Mouse (Mus musculus) fat pad, adult 2 months (tissue): ENCODE measurements around the gene Paqr9.

Experiments
- DNase-seq: peaks from one replicate; pipeline ENCODE4 v3.0.0-alpha.2; 2011; ENCODE audit warnings: low read depth, low spot score; ENCODE audit errors: extremely low read depth

The Paqr9 gene

GRCm38 (mm10) chr9:95574116-95574515, 14.7 kb downstream of the Paqr9 start:
- no peak for DNase-seq

- no peak for DNase-seq
These were observed 18.0 kb downstream of the Paqr9 start for GRCm38 (mm10) chr9:95577502-95577901.

GRCm38 (mm10) chr9:95578366-95578895, 19.0 kb downstream of the Paqr9 start:
- no peak for DNase-seq

GRCm38 (mm10) chr9:95581021-95581757, 21.7 kb downstream of the Paqr9 start:
- no peak for DNase-seq

GRCm38 (mm10) chr9:95581758-95582515, 22.5 kb downstream of the Paqr9 start:
- DNase-seq = no peak

GRCm38 (mm10) chr9:95582555-95582954, 23.1 kb downstream of the Paqr9 start:
- no peak for DNase-seq

DNA sequence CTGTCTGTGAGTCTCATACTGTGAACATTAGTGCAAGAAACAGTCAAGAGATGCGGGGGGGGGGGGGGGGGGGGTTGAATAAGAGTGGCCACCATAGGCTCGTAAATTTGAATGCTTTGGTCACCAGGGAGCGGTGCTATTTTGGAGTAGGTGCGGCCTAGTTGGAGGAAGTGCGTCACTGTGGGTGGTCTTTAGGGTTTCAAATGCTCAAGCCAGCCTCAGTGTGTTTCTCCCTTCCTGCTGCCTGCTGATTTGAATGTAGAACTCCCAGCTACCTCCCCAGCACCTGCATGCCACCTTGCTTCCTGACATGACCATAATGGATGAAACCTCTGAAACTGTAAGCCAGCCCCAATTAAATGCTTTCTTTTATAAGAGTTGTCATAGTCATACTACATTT, 26.6 kb downstream of the Paqr9 start:
- DNase-seq = no peak

DNA sequence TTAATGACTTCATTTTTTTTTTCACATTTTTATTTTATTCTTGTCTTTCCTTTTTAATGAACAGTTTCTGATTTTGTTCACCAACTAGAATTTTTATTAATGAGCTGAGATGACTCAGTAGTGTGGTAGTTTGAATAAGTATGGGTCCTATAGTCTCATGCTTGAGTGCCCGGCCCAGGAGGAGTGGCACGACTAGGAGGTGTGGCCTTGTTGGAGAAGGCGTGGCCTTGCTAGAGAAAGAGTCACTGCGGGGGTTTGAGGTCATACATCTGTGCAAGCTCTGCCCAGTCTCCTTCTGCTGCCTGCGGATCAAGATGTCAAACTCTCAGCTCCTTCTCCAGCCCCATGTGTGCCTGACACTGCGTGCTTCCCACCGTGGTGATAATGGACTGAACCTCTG, 28.6 kb downstream of the Paqr9 start:
- DNase-seq = no peak

GRCm38 (mm10) chr9:95594291-95594690, 34.8 kb downstream of the Paqr9 start:
- no peak for DNase-seq

- no peak for DNase-seq
These were observed 38.2 kb downstream of the Paqr9 start for GRCm38 (mm10) chr9:95597466-95598178.

DNA sequence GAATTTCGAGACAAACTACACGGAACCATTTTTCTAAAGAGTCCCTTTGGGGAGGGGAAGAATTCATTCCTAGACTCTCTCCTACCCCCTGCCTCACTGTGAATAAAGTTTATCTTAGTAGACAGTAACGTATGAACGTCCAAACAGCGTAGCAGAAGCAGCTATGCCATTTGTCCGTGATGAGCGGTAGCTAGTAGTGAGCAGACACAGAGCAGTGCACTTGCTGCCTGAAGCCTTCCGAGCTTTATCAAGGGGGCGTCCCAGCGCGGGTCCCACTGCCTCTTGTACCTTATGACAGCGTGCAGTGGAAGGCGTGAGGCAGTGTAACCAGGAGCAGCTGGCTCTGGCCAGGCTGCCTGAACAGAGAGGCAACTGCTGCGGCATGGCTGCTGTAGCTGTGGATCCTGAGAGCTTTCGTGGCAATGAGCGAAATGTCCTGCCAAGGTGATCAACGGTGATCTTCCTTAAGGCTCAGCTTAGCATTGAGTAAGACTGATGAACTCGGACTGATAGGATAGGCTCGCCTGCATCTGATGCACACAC, 38.8 kb downstream of the Paqr9 start:
- DNase-seq = peak; percentile 10

- DNase-seq = no peak
These were observed 39.9 kb downstream of the Paqr9 start for GRCm38 (mm10) chr9:95599399-95599798.

- DNase-seq = no peak
These were observed 43.4 kb downstream of the Paqr9 start for GRCm38 (mm10) chr9:95602849-95603248.

DNA sequence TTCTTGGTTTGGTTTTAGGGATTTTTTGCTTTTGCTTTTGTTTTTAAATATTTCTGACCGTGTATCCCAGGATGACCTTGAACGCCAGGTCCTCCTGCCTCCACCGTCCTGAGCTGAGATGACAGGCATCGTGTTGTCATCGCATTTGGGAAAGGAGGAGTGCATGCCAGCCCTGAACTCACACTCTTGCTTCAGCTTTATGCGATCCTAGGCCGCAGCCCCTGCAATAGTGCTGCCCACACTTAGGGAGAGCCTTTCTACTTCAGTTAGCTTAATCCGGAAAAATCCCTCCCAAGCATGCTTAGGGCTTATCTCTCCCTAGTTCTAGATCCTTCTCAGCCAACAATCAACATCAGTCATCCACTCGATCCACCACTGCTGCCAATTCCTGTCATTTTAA, 43.9 kb downstream of the Paqr9 start:
- DNase-seq = no peak

GRCm38 (mm10) chr9:95607196-95607595, 47.7 kb downstream of the Paqr9 start:
- no peak for DNase-seq

GRCm38 (mm10) chr9:95612246-95612768, 52.9 kb downstream of the Paqr9 start:
- DNase-seq = no peak

- no peak for DNase-seq
These were observed 54.1 kb downstream of the Paqr9 start for GRCm38 (mm10) chr9:95613426-95614127.

- no peak for DNase-seq
These were observed 55.6 kb downstream of the Paqr9 start for GRCm38 (mm10) chr9:95614861-95615615.

DNA sequence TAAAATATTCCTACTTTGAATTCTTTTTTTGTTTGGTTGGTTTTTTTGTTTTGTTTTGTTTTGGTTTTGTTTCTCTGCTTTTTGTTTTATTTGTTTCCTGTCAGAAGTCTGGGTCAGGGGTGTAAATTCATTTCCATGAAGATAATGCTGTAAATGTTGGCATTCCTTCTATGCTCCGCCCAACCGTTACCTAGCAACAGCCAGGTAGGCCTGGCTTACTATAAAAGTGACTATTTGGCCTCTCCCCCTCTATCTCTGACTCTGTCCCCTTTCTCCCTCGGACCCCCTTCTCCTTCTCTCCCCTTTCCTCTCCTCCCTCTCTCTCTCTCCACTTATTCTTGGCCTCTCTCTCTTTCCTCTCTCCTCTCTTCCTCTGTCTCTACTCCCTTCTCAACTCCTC, 56.5 kb downstream of the Paqr9 start:
- no peak for DNase-seq
